7 mouse cellular contexts compared by ENCODE assay signal in genomic region chr9:64671341-64672319, GRCm38 (mm10).
A peak's percentile ranks its signal among the peaks of the same experiment; 100 is the strongest.
DNase-seq lines count a peak whose midpoint lies in the region; ATAC-seq lines count a peak whose summit lies in the region.
"Not testable (repeated sequence)": the region's sequence is repeated elsewhere in the genome, so short reads cannot be mapped to it uniquely, and the experiment has no call there.

No protein-coding gene starts in this region.

- not testable (repeated sequence) for H3K9me3 ChIP-seq in intestine, embryonic 14.5 days (ENCODE audit: control insufficient read depth, low read length); liver, embryonic 13.5 days (replicated peaks)

- WGBS in intestine, embryonic 14.5 days = 32% methylated on average over 8 of the region's 11 CpGs
- 25% methylated on average over 10 of the region's 11 CpGs for WGBS in liver, embryonic 13.5 days (ENCODE audit: insufficient replicate concordance)

- H3K36me3 ChIP-seq in intestine, embryonic 14.5 days (ENCODE audit: control insufficient read depth, insufficient read depth, low read length); liver, embryonic 13.5 days: not testable (repeated sequence)

- not testable (repeated sequence) for H3K27me3 ChIP-seq in intestine, embryonic 14.5 days (replicated peaks; ENCODE audit: control insufficient read depth, insufficient read depth, low read length); liver, embryonic 13.5 days

- not testable (repeated sequence) for H3K4me2 ChIP-seq in intestine, embryonic 14.5 days (ENCODE audit: low read length); liver, embryonic 13.5 days

- ATAC-seq in erythroblast, adult 5-6 weeks (replicated peaks; ENCODE audit: low FRiP score, poor library complexity, severe bottlenecking) = peak; percentile 35; the same call in 1 of the 2 replicates
- peak; percentile 65; the same call in 1 of the 2 replicates for ATAC-seq in intestine, embryonic 14.5 days (replicated peaks; ENCODE audit: low FRiP score, low TSS enrichment, low read depth)
- ATAC-seq in liver, embryonic 13.5 days (ENCODE audit: low read depth) = peak; percentile 76
- peak; percentile 77 for ATAC-seq in megakaryocyte, adult 5-6 weeks (ENCODE audit: poor library complexity, severe bottlenecking)

- peak; percentile 56 for DNase-seq in ES-CJ7 (ENCODE audit: low read depth, low spot score)
- peak; percentile 24 for DNase-seq in c-Kit-negative CD71-positive TER-119-positive erythroid progenitor cells, embryonic 14.5 days (ENCODE audit: low read depth, low spot score)
- peak; percentile 62 for DNase-seq in intestine, embryonic 14.5 days (ENCODE audit: low spot score)
- peak; percentile 60 for DNase-seq in liver, embryonic 13.5 days
- DNase-seq in retina, postnatal 7 days (ENCODE audit: low read depth, low spot score) = peak; percentile 32

- H3K27ac ChIP-seq in intestine, embryonic 14.5 days (ENCODE audit: low read depth); liver, embryonic 13.5 days: not testable (repeated sequence)

- H3K9ac ChIP-seq in intestine, embryonic 14.5 days (ENCODE audit: low read length); liver, embryonic 13.5 days: not testable (repeated sequence)

- H3K4me3 ChIP-seq in intestine, embryonic 14.5 days (ENCODE audit: low read depth, low read length); liver, embryonic 13.5 days (replicated peaks): not testable (repeated sequence)

- not testable (repeated sequence) for H3K4me1 ChIP-seq in intestine, embryonic 14.5 days (replicated peaks; ENCODE audit: control insufficient read depth, insufficient read depth, low read length)
- H3K4me1 ChIP-seq in liver, embryonic 13.5 days (replicated peaks) = peaks cover 11% of the 10 kb centered on the region
